Mouse (Mus musculus): ENCODE results near the gene Ssr1. TPM values are rescaled to one million over a fixed set of nuclear protein-coding genes. Genes with fewer than 3 reads are reported as not detected.

Ssr1 gene
- total RNA-seq, 2 experiments from 2014 or later, result 67.4 to 76.5 TPM

GRCm38 (mm10) chr13:37981063-37981462 lies 13.0 kb downstream of the Ssr1 start:
- no peak for DNase-seq
- intact Hi-C loops (cut with DNase I), result loop anchor here (10.0 kb wide), 1 partner anchor 224 kb away; the partner anchor contains the start of gene Snrnp48

- intact Hi-C loops (cut with DNase I), result loop anchor here (10.0 kb wide), 1 partner anchor 224 kb away; the partner anchor contains the start of gene Snrnp48
- no peak for DNase-seq
These were observed 13.7 kb downstream of the Ssr1 start for GRCm38 (mm10) chr13:37980346-37980745.

- no peak for DNase-seq
- intact Hi-C loops (cut with DNase I), result no loop called here
These were observed 14.5 kb downstream of the Ssr1 start for GRCm38 (mm10) chr13:37979506-37979905.

GRCm38 (mm10) chr13:37974731-37975130 lies 19.3 kb downstream of the Ssr1 start:
- DNase-seq, result no peak
- intact Hi-C loops (cut with DNase I), result no loop called here

- no peak for DNase-seq
- intact Hi-C loops (cut with DNase I), result no loop called here
These were observed 20.0 kb downstream of the Ssr1 start for GRCm38 (mm10) chr13:37974036-37974435.

- intact Hi-C loops (cut with DNase I), result no loop called here
- peak in 1 of 2 experiments; percentile 31 for DNase-seq
These were observed 23.0 kb downstream of the Ssr1 start for GRCm38 (mm10) chr13:37970887-37971530.

GRCm38 (mm10) chr13:37969988-37970387 lies 24.0 kb downstream of the Ssr1 start:
- DNase-seq, result no peak
- intact Hi-C loops (cut with DNase I), result no loop called here

GRCm38 (mm10) chr13:37969337-37969736 lies 24.7 kb downstream of the Ssr1 start:
- intact Hi-C loops (cut with DNase I), result no loop called here

GRCm38 (mm10) chr13:37967565-37967964 lies 26.5 kb downstream of the Ssr1 start:
- DNase-seq, result no peak
- intact Hi-C loops (cut with DNase I), result no loop called here

More at GRCm38 (mm10) chr13:37969337-37969736, 24.7 kb downstream of the Ssr1 start:
- DNase-seq, result peak; percentile 89 to 95

- intact Hi-C loops (cut with DNase I), result no loop called here
- DNase-seq, result peak; percentile 58 to 73
These were observed 27.0 kb downstream of the Ssr1 start for GRCm38 (mm10) chr13:37967052-37967437.

- DNase-seq, result no peak
- intact Hi-C loops (cut with DNase I), result no loop called here
These were observed 27.6 kb downstream of the Ssr1 start for GRCm38 (mm10) chr13:37966256-37967051.

GRCm38 (mm10) chr13:37965126-37965914 lies 28.7 kb downstream of the Ssr1 start:
- no peak for DNase-seq
- intact Hi-C loops (cut with DNase I), result no loop called here

- DNase-seq, result peak in 1 of 2 experiments; percentile 26
- intact Hi-C loops (cut with DNase I), result no loop called here
These were observed 29.6 kb downstream of the Ssr1 start for GRCm38 (mm10) chr13:37964128-37965087.

GRCm38 (mm10) chr13:37963354-37964007 lies 30.5 kb downstream of the Ssr1 start:
- intact Hi-C loops (cut with DNase I), result no loop called here
- peak; percentile 82 to 91 for DNase-seq

- intact Hi-C loops (cut with DNase I), result no loop called here
- DNase-seq, result no peak
These were observed 31.5 kb downstream of the Ssr1 start for GRCm38 (mm10) chr13:37962541-37962940.

GRCm38 (mm10) chr13:37959936-37960335 lies 34.1 kb downstream of the Ssr1 start:
- intact Hi-C loops (cut with DNase I), result no loop called here
- DNase-seq, result no peak

GRCm38 (mm10) chr13:37959239-37959907 lies 34.6 kb downstream of the Ssr1 start:
- intact Hi-C loops (cut with DNase I), result no loop called here
- peak; percentile 27 to 50 for DNase-seq

GRCm38 (mm10) chr13:37958498-37959238 lies 35.3 kb downstream of the Ssr1 start:
- intact Hi-C loops (cut with DNase I), result no loop called here
- no peak for DNase-seq

All from heart, postnatal 10 days (tissue).